Mouse (Mus musculus) midbrain, embryonic 15.5 days (tissue): ENCODE results near the gene Setd1a. TPM values are rescaled to one million over a fixed set of nuclear protein-coding genes. Genes with fewer than 3 reads are reported as not detected.
A peak's percentile ranks its signal among the peaks of the same experiment; 100 is the strongest.

Experiments used
- ATAC-seq: fragments of 200-750 bp; cut with Nextera tagmentation; replicated peaks from 2 replicates; pipeline ENCODE4 v1.8.0; 2017; ENCODE audit warnings: moderate TSS enrichment
- H3K27ac ChIP-seq: fragments of 300-500 bp; sonication (generic); 2 replicates; pipeline ENCODE4 v1.5.1; 2015; ENCODE audit warnings: mild to moderate bottlenecking, inconsistent platforms
- H3K27me3 ChIP-seq: fragments of 300-500 bp; sonication (generic); replicated peaks from 2 replicates; pipeline ENCODE4 v1.6.1; 2015; ENCODE audit warnings: inconsistent platforms
- H3K36me3 ChIP-seq: fragments of 300-500 bp; sonication (generic); replicated peaks from 2 replicates; pipeline ENCODE4 v1.6.1; 2015; ENCODE audit warnings: inconsistent platforms
- H3K4me1 ChIP-seq: fragments of 300-500 bp; sonication (generic); 2 replicates; pipeline ENCODE4 v1.6.1; 2015; ENCODE audit warnings: inconsistent platforms
- H3K4me2 ChIP-seq: fragments of 300-500 bp; sonication (generic); 2 replicates; pipeline ENCODE4 v1.6.1; 2015; ENCODE audit warnings: inconsistent platforms, mild to moderate bottlenecking, moderate library complexity
- H3K4me3 ChIP-seq: fragments of 300-500 bp; sonication (generic); 2 replicates; pipeline ENCODE4 v1.5.1; 2015; ENCODE audit warnings: mild to moderate bottlenecking, inconsistent platforms
- H3K9ac ChIP-seq: fragments of 300-500 bp; sonication (generic); 2 replicates; pipeline ENCODE4 v1.6.1; 2015; ENCODE audit warnings: mild to moderate bottlenecking, inconsistent platforms
- H3K9me3 ChIP-seq: fragments of 300-500 bp; sonication (generic); 2 replicates; pipeline ENCODE4 v1.6.1; 2016; ENCODE audit warnings: inconsistent platforms
- WGBS: fragments of 180-500 bp; shearing (Covaris S2); methylation state at CpG from one replicate; pipeline ENCODE4 v1.1.7; 2015; ENCODE audit warnings: mixed read lengths; 5-methylcytosine and 5-hydroxymethylcytosine counted together
- polyA plus RNA-seq: library from polyadenylated mRNA; unstranded; fragments of >200 nt; fragmentation: Nextera tagmentation; extraction: Ambion mirVana; gene quantifications from 2 replicates; pipeline ENCODE4 v1.2.1, GENCODE M21; 2015

The Setd1a gene
- polyA plus RNA-seq, 1 experiment from 2014 or later: 21.6 TPM

GRCm38 (mm10) chr7:127778350-127778749, 1.9 kb downstream of the Setd1a start:
- no peaks in the 10 kb centered on the region for H3K9me3 ChIP-seq
- H3K27ac ChIP-seq: no peak overlapping the region
- H3K36me3 ChIP-seq: peaks cover 23% of the 10 kb centered on the region; the same call in 1 of the 2 replicates
- H3K9ac ChIP-seq: peak overlapping the region; percentile 79
- H3K4me1 ChIP-seq: peaks cover 14% of the 10 kb centered on the region
- peak overlapping the region; percentile 61 for H3K4me2 ChIP-seq
- H3K27me3 ChIP-seq: no peaks in the 10 kb centered on the region
- H3K4me3 ChIP-seq: peak overlapping the region; percentile 80
- ATAC-seq: no peak
- WGBS: 67% methylated on average over 4 of the region's 4 CpGs

DNA sequence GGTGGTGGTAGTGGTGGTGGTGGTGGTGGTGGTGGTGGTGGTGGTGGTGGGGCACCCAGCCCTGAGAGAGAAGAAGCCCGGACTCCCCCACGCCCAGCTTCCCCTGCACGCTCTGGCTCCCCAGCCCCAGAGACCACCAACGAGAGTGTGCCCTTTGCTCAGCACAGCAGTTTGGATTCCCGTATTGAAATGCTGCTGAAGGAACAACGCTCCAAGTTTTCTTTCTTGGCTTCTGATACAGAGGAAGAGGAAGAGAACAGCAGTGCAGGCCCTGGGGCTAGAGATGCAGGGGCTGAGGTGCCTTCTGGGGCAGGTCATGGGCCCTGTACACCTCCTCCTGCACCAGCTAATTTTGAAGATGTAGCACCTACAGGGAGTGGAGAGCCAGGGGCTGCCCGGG, 8.8 kb downstream of the Setd1a start, which contains the start of gene Gm49388:
Gm49388 (plus strand) TSS at position 301 of the 400 bp plus-strand sequence.
- no peak within 1 kb of the TSS for H3K27ac ChIP-seq
- H3K4me3 ChIP-seq: no peak within 1 kb of the TSS
- H3K9ac ChIP-seq: no peak within 1 kb of the TSS
- no peaks in the 10 kb centered on the region for H3K9me3 ChIP-seq
- WGBS: 94% methylated on average over 7 of the region's 7 CpGs
- H3K4me2 ChIP-seq: no peak within 1 kb of the TSS
- H3K36me3 ChIP-seq: peaks cover 85% of the 10 kb centered on the region
- no peak for ATAC-seq
- H3K27me3 ChIP-seq: no peaks in the 10 kb centered on the region
- no peaks in the 10 kb centered on the region for H3K4me1 ChIP-seq

DNA sequence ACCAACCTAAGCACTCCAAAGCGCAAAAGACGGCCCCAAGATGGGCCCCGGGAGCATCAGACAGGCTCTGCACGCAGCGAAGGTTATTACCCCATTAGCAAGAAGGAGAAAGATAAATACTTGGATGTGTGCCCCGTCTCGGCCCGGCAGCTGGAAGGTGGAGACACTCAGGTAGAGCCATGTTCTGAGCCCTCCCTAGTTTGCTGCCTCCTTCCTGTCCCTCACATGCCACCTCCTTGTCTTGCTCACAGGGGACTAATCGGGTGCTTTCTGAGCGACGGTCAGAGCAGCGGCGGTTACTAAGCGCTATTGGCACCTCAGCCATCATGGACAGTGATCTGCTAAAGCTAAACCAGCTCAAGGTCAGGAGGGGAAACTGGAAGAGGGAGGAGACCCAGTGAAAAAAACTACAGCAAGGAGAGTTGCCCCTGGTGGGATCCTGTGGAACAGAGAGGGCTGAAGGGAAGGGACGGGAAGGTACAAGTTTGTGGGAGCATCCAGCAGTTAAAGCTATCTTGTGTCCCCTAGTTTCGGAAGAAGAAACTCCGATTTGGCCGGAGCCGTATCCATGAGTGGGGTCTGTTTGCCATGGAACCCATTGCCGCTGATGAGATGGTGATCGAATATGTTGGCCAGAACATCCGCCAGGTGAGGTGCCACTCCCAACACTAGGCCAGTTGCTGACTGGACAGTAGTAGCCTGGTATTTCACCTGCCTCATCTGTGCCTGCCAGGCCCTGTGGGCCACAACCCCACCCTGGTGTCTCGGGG, 20.8 kb downstream of the Setd1a start:
- no peaks in the 10 kb centered on the region for H3K27me3 ChIP-seq
- no peak overlapping the region for H3K27ac ChIP-seq
- no peak overlapping the region for H3K4me2 ChIP-seq
- H3K9ac ChIP-seq: no peak overlapping the region
- H3K4me1 ChIP-seq: peaks cover 9% of the 10 kb centered on the region
- no peak overlapping the region for H3K4me3 ChIP-seq
- H3K9me3 ChIP-seq: no peaks in the 10 kb centered on the region
- H3K36me3 ChIP-seq: peaks cover 57% of the 10 kb centered on the region
- no peak for ATAC-seq
- WGBS: 94% methylated on average over 23 of the region's 23 CpGs

GRCm38 (mm10) chr7:127798591-127798990, 22.1 kb downstream of the Setd1a start:
- no peaks in the 10 kb centered on the region for H3K27me3 ChIP-seq
- no peak overlapping the region for H3K27ac ChIP-seq
- H3K9ac ChIP-seq: no peak overlapping the region
- 90% methylated on average over 4 of the region's 4 CpGs for WGBS
- no peaks in the 10 kb centered on the region for H3K9me3 ChIP-seq
- H3K4me3 ChIP-seq: no peak overlapping the region
- no peak overlapping the region for H3K4me2 ChIP-seq
- no peak for ATAC-seq
- peaks cover 50% of the 10 kb centered on the region for H3K36me3 ChIP-seq
- peaks cover 9% of the 10 kb centered on the region for H3K4me1 ChIP-seq

DNA sequence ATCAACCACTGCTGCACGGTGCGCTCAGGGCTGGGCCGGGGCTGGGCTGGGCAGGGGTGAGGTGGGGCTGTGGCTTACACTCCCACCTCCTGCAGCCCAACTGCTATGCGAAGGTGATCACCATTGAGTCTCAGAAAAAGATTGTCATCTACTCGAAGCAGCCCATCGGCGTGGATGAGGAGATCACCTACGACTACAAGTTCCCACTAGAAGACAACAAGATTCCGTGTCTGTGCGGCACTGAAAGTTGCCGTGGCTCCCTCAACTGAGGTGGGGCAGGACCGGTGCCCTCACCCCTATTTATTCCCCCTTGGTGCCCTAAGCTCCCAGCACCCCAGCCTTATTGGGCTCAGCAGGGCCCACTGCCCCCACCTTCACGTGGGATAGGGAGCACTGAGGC, 22.7 kb downstream of the Setd1a start:
- Histone ChIP-seq H3K9ac (no peak overlapping the region), H3K36me3 (peaks cover 50% of the 10 kb centered on the region), H3K9me3 (no peaks in the 10 kb centered on the region), H3K27ac (no peak overlapping the region), H3K27me3 (no peaks in the 10 kb centered on the region), H3K4me3 (no peak overlapping the region), H3K4me1 (peaks cover 9% of the 10 kb centered on the region), H3K4me2 (no peak overlapping the region)
- 88% methylated on average over 13 of the region's 13 CpGs for WGBS
- ATAC-seq: no peak

- Histone ChIP-seq H3K9ac (no peak overlapping the region), H3K4me2 (no peak overlapping the region), H3K27me3 (no peaks in the 10 kb centered on the region), H3K4me3 (no peak overlapping the region), H3K9me3 (no peaks in the 10 kb centered on the region), H3K27ac (no peak overlapping the region), H3K36me3 (peaks cover 47% of the 10 kb centered on the region), H3K4me1 (peaks cover 9% of the 10 kb centered on the region)
- ATAC-seq: no peak
- 94% methylated on average over 1 of the region's 1 CpGs for WGBS
These were observed 23.3 kb downstream of the Setd1a start for GRCm38 (mm10) chr7:127799738-127800137.

DNA sequence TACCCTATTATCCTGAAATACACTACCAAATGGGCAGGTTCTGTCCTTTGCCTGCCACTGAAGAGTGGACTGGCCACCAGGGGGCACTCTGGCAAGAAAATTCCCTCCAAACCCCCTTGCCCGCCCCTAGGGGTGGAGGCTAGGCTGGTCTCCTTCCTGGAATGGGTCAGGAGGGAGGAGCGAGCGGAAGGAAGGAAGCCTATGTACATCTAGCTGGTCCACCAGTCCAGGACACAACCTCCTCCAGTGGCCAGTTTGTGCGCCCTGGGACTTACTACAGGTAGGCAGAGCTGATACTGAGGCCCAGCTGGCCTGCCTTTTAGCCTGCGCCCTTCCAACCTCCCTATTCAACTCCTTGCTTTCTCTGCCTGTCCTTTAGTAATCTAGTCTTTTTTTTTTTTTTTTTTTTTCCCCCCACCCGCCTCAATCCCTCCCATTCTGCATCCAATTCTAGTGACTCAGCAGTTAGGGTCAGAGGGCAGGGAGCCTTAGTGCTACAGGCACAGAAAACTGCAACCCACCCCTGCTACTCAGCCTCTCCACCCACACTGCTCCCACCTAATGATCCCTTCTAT, 24.1 kb downstream of the Setd1a start, which contains the start of gene Hsd3b7:
Hsd3b7 (plus strand) TSS at position 170 of the 575 bp plus-strand sequence.
- Histone ChIP-seq H3K9ac (no peak within 1 kb of the TSS; the same call in 1 of the 2 replicates), H3K4me2 (peak within 1 kb of the TSS; percentile 28; the same call in 1 of the 2 replicates), H3K27ac (peak within 1 kb of the TSS; percentile 60), H3K9me3 (no peaks in the 10 kb centered on the region), H3K4me1 (peaks cover 9% of the 10 kb centered on the region), H3K27me3 (no peaks in the 10 kb centered on the region), H3K36me3 (peaks cover 40% of the 10 kb centered on the region), H3K4me3 (no peak within 1 kb of the TSS)
- ATAC-seq: peak; percentile 66
- 29% methylated on average over 6 of the region's 6 CpGs for WGBS

- 93% methylated on average over 8 of the region's 8 CpGs for WGBS
- peaks cover 34% of the 10 kb centered on the region for H3K36me3 ChIP-seq
These were observed 24.6 kb downstream of the Setd1a start for GRCm38 (mm10) chr7:127801010-127801621.

GRCm38 (mm10) chr7:127802313-127802712, 25.8 kb downstream of the Setd1a start:
- H3K4me1 ChIP-seq: peaks cover 9% of the 10 kb centered on the region
- H3K4me2 ChIP-seq: no peak overlapping the region
- no peak overlapping the region for H3K9ac ChIP-seq
- no peak overlapping the region for H3K27ac ChIP-seq
- WGBS: 90% methylated on average over 17 of the region's 17 CpGs
- no peak for ATAC-seq
- no peaks in the 10 kb centered on the region for H3K27me3 ChIP-seq
- H3K36me3 ChIP-seq: peaks cover 28% of the 10 kb centered on the region
- no peaks in the 10 kb centered on the region for H3K9me3 ChIP-seq
- no peak overlapping the region for H3K4me3 ChIP-seq

More at GRCm38 (mm10) chr7:127801010-127801621, 24.6 kb downstream of the Setd1a start:
- ATAC-seq: 0 out of 2 replicates have a peak, but pooled peaks have one; percentile 15
- H3K4me3 ChIP-seq: no peak overlapping the region
- peak overlapping the region; percentile 60; the same call in 1 of the 2 replicates for H3K27ac ChIP-seq
- H3K4me1 ChIP-seq: peaks cover 9% of the 10 kb centered on the region
- H3K27me3 ChIP-seq: no peaks in the 10 kb centered on the region
- H3K9ac ChIP-seq: no peak overlapping the region
- peak overlapping the region; percentile 28; the same call in 1 of the 2 replicates for H3K4me2 ChIP-seq
- H3K9me3 ChIP-seq: no peaks in the 10 kb centered on the region

GRCm38 (mm10) chr7:127808821-127809220, 32.4 kb downstream of the Setd1a start:
- ATAC-seq: no peak
- Histone ChIP-seq H3K36me3 (peaks cover 30% of the 10 kb centered on the region), H3K27ac (no peak overlapping the region), H3K9ac (no peak overlapping the region), H3K27me3 (no peaks in the 10 kb centered on the region), H3K4me3 (no peak overlapping the region), H3K4me1 (no peaks in the 10 kb centered on the region), H3K4me2 (no peak overlapping the region), H3K9me3 (no peaks in the 10 kb centered on the region)
- 75% methylated on average over 5 of the region's 5 CpGs for WGBS

DNA sequence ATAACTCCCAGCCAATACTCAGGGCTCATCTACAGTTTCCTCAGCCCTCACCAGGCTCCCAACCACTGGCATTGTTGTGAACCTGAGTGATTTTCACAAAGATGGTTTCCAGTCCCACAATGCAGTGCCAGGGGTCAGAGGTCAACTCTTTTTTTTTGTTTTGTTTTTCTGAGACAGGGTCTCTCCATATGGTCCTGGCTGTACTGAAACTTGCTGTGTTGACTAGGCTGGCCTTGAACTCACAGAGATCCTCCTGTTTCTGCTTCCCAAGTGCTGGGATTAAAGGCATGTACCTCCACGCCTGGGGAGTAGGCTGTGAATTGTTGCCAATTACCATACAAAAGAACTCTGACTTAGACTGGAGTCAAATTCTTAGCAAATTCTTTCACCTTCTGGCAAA, 33.4 kb downstream of the Setd1a start:
- no peak overlapping the region for H3K4me2 ChIP-seq
- H3K9ac ChIP-seq: no peak overlapping the region
- H3K27me3 ChIP-seq: no peaks in the 10 kb centered on the region
- 81% methylated on average over 1 of the region's 1 CpGs for WGBS
- H3K4me3 ChIP-seq: no peak overlapping the region
- H3K36me3 ChIP-seq: peaks cover 38% of the 10 kb centered on the region
- ATAC-seq: no peak
- no peaks in the 10 kb centered on the region for H3K9me3 ChIP-seq
- no peak overlapping the region for H3K27ac ChIP-seq
- no peaks in the 10 kb centered on the region for H3K4me1 ChIP-seq

- no peak overlapping the region for H3K27ac ChIP-seq
- no peaks in the 10 kb centered on the region for H3K9me3 ChIP-seq
- H3K4me3 ChIP-seq: no peak overlapping the region
- no peak overlapping the region for H3K4me2 ChIP-seq
- no peaks in the 10 kb centered on the region for H3K4me1 ChIP-seq
- no peak for ATAC-seq
- no peaks in the 10 kb centered on the region for H3K27me3 ChIP-seq
- WGBS: 82% methylated on average over 10 of the region's 10 CpGs
- H3K36me3 ChIP-seq: peaks cover 38% of the 10 kb centered on the region
- H3K9ac ChIP-seq: no peak overlapping the region
These were observed 34.2 kb downstream of the Setd1a start for GRCm38 (mm10) chr7:127810650-127811049.
